Mouse (Mus musculus): ENCODE results near the gene Rtl8a.
"Not testable (repeated sequence)": the region's sequence is repeated elsewhere in the genome, so short reads cannot be mapped to it uniquely, and the experiment has no call there.

- not testable (repeated sequence) for TF ChIP-seq CTCF, POLR2A (IDR thresholded peaks at IDR 0.05; ENCODE audit: insufficient read depth, low read depth, low read length)
These were observed 34.6 kb downstream of the Rtl8a start, which contains the start of gene Gm14597 for GRCm38 (mm10) chrX:53608879-53609278.

Measured in olfactory bulb, adult 2 months (tissue).